Comparison of ENCODE assay signal across 31 mouse cellular contexts in genomic region chr8:95592131-95592780, GRCm38 (mm10). TPM values are rescaled to one million over a fixed set of nuclear protein-coding genes. Genes with fewer than 3 reads are reported as not detected.
DNase-seq lines count a peak whose midpoint lies in the region; ATAC-seq and TF ChIP-seq lines count a peak whose summit lies in the region.
"Had no signal": no experiment of that assay in that cellular context is flagged by ENCODE, and none has a peak within 500 bp of the region (broad histone marks: within the 10 kb centered on the region; RNA-seq: fewer than 3 reads in every experiment).

No protein-coding gene starts in this region.

- intact Hi-C loops in left cerebral cortex, postnatal 25 days (cut with DNase I), result loop anchor here (10.0 kb wide), 1 partner anchor 243 kb away; no protein-coding TSS in a partner anchor

- 77% methylated on average over 12 of the region's 12 CpGs for WGBS in heart, embryonic 12.5 days
- 12% methylated on average over 12 of the region's 12 CpGs for WGBS in bone marrow, adult 2 months
- WGBS in liver, embryonic 16.5 days (ENCODE audit: insufficient replicate concordance), result 26% methylated on average over 12 of the region's 12 CpGs
- 89% methylated on average over 12 of the region's 12 CpGs for WGBS in midbrain, embryonic 13.5 days

- H3K4me2 ChIP-seq in heart, embryonic 12.5 days, result no peak overlapping the region
- peak overlapping the region; percentile 28 for H3K4me2 ChIP-seq in liver, embryonic 16.5 days (ENCODE audit: low read depth, low read length)
- no peak overlapping the region for H3K4me2 ChIP-seq in midbrain, embryonic 13.5 days (replicated peaks)
- H3K4me2 ChIP-seq: heart, embryonic 13.5 days; kidney, embryonic 15.5 days; lung, embryonic 14.5 days; midbrain, embryonic 12.5 days; neural tube, embryonic 13.5 days; stomach, embryonic 15.5 days had no signal

- H3K27me3 ChIP-seq in heart, embryonic 12.5 days (replicated peaks), result no peaks in the 10 kb centered on the region
- H3K27me3 ChIP-seq in liver, embryonic 16.5 days (ENCODE audit: control insufficient read depth, insufficient read depth, low read depth, low read length), result no peaks in the 10 kb centered on the region
- H3K27me3 ChIP-seq in midbrain, embryonic 13.5 days, result no peaks in the 10 kb centered on the region
- H3K27me3 ChIP-seq: CH12.LX; heart, embryonic 13.5 days; kidney, embryonic 15.5 days; neural tube, embryonic 13.5 days; stomach, embryonic 15.5 days had no signal

- no peak overlapping the region for H3K4me3 ChIP-seq in heart, embryonic 12.5 days
- no peak overlapping the region for H3K4me3 ChIP-seq in bone marrow, adult 2 months (replicated peaks; ENCODE audit: control insufficient read depth, low read depth, low read length)
- no peak overlapping the region for H3K4me3 ChIP-seq in liver, embryonic 16.5 days (ENCODE audit: low read depth, low read length)
- no peak overlapping the region for H3K4me3 ChIP-seq in midbrain, embryonic 13.5 days (replicated peaks)
- H3K4me3 ChIP-seq: embryonic facial prominence, embryonic 10.5 days; heart, embryonic 13.5 days; kidney, embryonic 15.5 days; midbrain, embryonic 12.5 days; neural tube, embryonic 13.5 days; stomach, embryonic 15.5 days had no signal

- peaks cover 21% of the 10 kb centered on the region for H3K4me1 ChIP-seq in heart, embryonic 12.5 days (replicated peaks)
- peaks cover 4% of the 10 kb centered on the region; the same call in 1 of the 2 replicates for H3K4me1 ChIP-seq in bone marrow, adult 2 months (ENCODE audit: control insufficient read depth, insufficient read depth, low read length)
- peaks cover 24% of the 10 kb centered on the region for H3K4me1 ChIP-seq in liver, embryonic 16.5 days (ENCODE audit: control insufficient read depth, low read depth, low read length)
- 0 out of 2 replicates have a peak, but pooled peaks cover 5% of the 10 kb centered on the region for H3K4me1 ChIP-seq in midbrain, embryonic 13.5 days (replicated peaks)
- H3K4me1 ChIP-seq: kidney, embryonic 15.5 days; midbrain, embryonic 12.5 days; stomach, embryonic 15.5 days had no signal

- TF ChIP-seq POLR2A in bone marrow, adult 2 months (IDR thresholded peaks at IDR 0.05; ENCODE audit: borderline replicate concordance, control insufficient read depth, low read depth, low read length), result no peak

- peaks cover 4% of the 10 kb centered on the region; the same call in 1 of the 2 replicates for H3K9me3 ChIP-seq in heart, embryonic 12.5 days (replicated peaks)
- H3K9me3 ChIP-seq in liver, embryonic 16.5 days (replicated peaks; ENCODE audit: control insufficient read depth, low read length), result no peaks in the 10 kb centered on the region
- no peaks in the 10 kb centered on the region for H3K9me3 ChIP-seq in midbrain, embryonic 13.5 days
- H3K9me3 ChIP-seq: embryonic facial prominence, embryonic 10.5 days; kidney, embryonic 15.5 days; midbrain, embryonic 12.5 days; neural tube, embryonic 13.5 days; stomach, embryonic 15.5 days had no signal

- ATAC-seq in heart, embryonic 12.5 days (ENCODE audit: insufficient number of reproducible peaks, low FRiP score), result peak; percentile 71; the same call in 1 of the 2 replicates
- peak; percentile 36 to 37; a peak in 1 of 4 replicates for ATAC-seq in hematopoietic stem cell, adult 5-6 weeks (replicated peaks in 1 of 2; ENCODE audit: insufficient read depth in 1 of 2, low FRiP score in 2 of 2, low TSS enrichment in 1 of 2, low read depth in 1 of 2, poor library complexity in 2 of 2, severe bottlenecking in 2 of 2)
- peak; percentile 91 for ATAC-seq in liver, embryonic 16.5 days (ENCODE audit: low read depth)
- no peak for ATAC-seq in midbrain, embryonic 13.5 days
- ATAC-seq: forebrain, embryonic 16.5 days; hindbrain, postnatal 0 days; intestine, postnatal 0 days had no signal

- no peak overlapping the region for H3K27ac ChIP-seq in heart, embryonic 12.5 days (ENCODE audit: poor library complexity, severe bottlenecking)
- peak overlapping the region; percentile 68 for H3K27ac ChIP-seq in bone marrow, adult 2 months (ENCODE audit: control insufficient read depth, insufficient read depth, low read depth, low read length, poor library complexity)
- H3K27ac ChIP-seq in liver, embryonic 16.5 days (ENCODE audit: low read length), result peak overlapping the region; percentile 87
- no peak overlapping the region for H3K27ac ChIP-seq in midbrain, embryonic 13.5 days
- H3K27ac ChIP-seq: embryonic facial prominence, embryonic 10.5 days; heart, embryonic 13.5 days; hindbrain, postnatal 0 days; kidney, embryonic 15.5 days; midbrain, embryonic 12.5 days; neural tube, embryonic 13.5 days; stomach, embryonic 15.5 days had no signal

- no peak for DNase-seq in heart, adult 9 months (ENCODE audit: low spot score in 2 of 2)
- DNase-seq in left cerebral cortex, postnatal 25 days (ENCODE audit: low spot score in 2 of 2), result no peak
- no peak for DNase-seq in testis, postnatal 14 days (ENCODE audit: low spot score)
- DNase-seq: cerebellum, adult 2 months; gastrocnemius, postnatal 36 days; heart, postnatal 36 days; kidney, postnatal 4 days; lung, embryonic 14.5 days; lung, postnatal 4 days; thymus, adult 2 months had no signal

- TF ChIP-seq CTCF in bone marrow, adult 2 months (IDR thresholded peaks at IDR 0.05; ENCODE audit: control insufficient read depth, insufficient read depth, low read length), result no peak

- no peaks in the 10 kb centered on the region for H3K36me3 ChIP-seq in heart, embryonic 12.5 days
- no peaks in the 10 kb centered on the region for H3K36me3 ChIP-seq in liver, embryonic 16.5 days (ENCODE audit: control insufficient read depth, insufficient read depth)
- H3K36me3 ChIP-seq in midbrain, embryonic 13.5 days, result no peaks in the 10 kb centered on the region
- H3K36me3 ChIP-seq: embryonic facial prominence, embryonic 10.5 days; heart, embryonic 13.5 days; kidney, embryonic 15.5 days; midbrain, embryonic 12.5 days; neural tube, embryonic 13.5 days; stomach, embryonic 15.5 days had no signal

- no peak overlapping the region for H3K9ac ChIP-seq in heart, embryonic 12.5 days
- H3K9ac ChIP-seq in liver, embryonic 16.5 days (ENCODE audit: low read depth, low read length), result peak overlapping the region; percentile 29; the same call in 1 of the 2 replicates
- H3K9ac ChIP-seq in midbrain, embryonic 13.5 days (replicated peaks), result no peak overlapping the region
- H3K9ac ChIP-seq: heart, embryonic 13.5 days; kidney, embryonic 15.5 days; lung, embryonic 14.5 days; midbrain, embryonic 12.5 days; neural tube, embryonic 13.5 days; stomach, embryonic 15.5 days had no signal

RNA-seq across cellular contexts. Expression of gene Prss54, which starts 16.1 kb away (rescaled TPM):
- polyA plus RNA-seq in heart, embryonic 12.5 days (2016; fragmentation: Nextera tagmentation; extraction: Ambion mirVana), result not detected in 2 replicates
- not detected in 2 replicates for polyA plus RNA-seq in bone marrow, adult 2 months (2011; ENCODE audit: insufficient read depth, insufficient read length, low replicate concordance, missing spikeins)
- total RNA-seq in hematopoietic stem cell, adult 5-6 weeks (2017), result not detected in 2 replicates
- not detected in 2 replicates for polyA plus RNA-seq in liver, embryonic 16.5 days (2015; fragmentation: Nextera tagmentation; extraction: Ambion mirVana)
- not detected in 2 replicates for polyA plus RNA-seq in midbrain, embryonic 13.5 days (2015; fragmentation: Nextera tagmentation; extraction: Ambion mirVana)
- not detected for total RNA-seq in left cerebral cortex, postnatal 25 days (2021)
- total RNA-seq: adrenal gland, adult 18-20 months; CH12.LX; gastrocnemius, postnatal 36 days; heart, postnatal 36 days; hindbrain, postnatal 0 days; layer of hippocampus, postnatal 10 days; left cerebral cortex, adult 8-10 months had no signal
- polyA plus RNA-seq: brain, embryonic 14.5 days; cerebellum, adult 2 months; embryonic facial prominence, embryonic 10.5 days; forebrain, embryonic 16.5 days; heart, embryonic 13.5 days; hindbrain, postnatal 0 days; intestine, postnatal 0 days; kidney, embryonic 15.5 days; limb, embryonic 11.5 days; lung, embryonic 14.5 days; midbrain, embryonic 12.5 days; neural tube, embryonic 13.5 days; small intestine, adult 2 months; stomach, embryonic 15.5 days had no signal

RNA-seq across cellular contexts. Expression of gene Gins3, which starts 41.0 kb away (rescaled TPM):
- polyA plus RNA-seq in heart, embryonic 12.5 days (2016; fragmentation: Nextera tagmentation; extraction: Ambion mirVana), result 18.2 and 19.0 TPM in 2 replicates
- polyA plus RNA-seq in bone marrow, adult 2 months (2011; ENCODE audit: insufficient read depth, insufficient read length, low replicate concordance, missing spikeins), result 10.9 and 14.8 TPM in 2 replicates
- total RNA-seq in hematopoietic stem cell, adult 5-6 weeks (2017), result 16.3 and 22.9 TPM in 2 replicates
- 7.8 and 7.9 TPM in 2 replicates for polyA plus RNA-seq in liver, embryonic 16.5 days (2015; fragmentation: Nextera tagmentation; extraction: Ambion mirVana)
- 10.6 and 12.9 TPM in 2 replicates for polyA plus RNA-seq in midbrain, embryonic 13.5 days (2015; fragmentation: Nextera tagmentation; extraction: Ambion mirVana)
- 1 to 10 TPM; 1.6 to 2.2 TPM for total RNA-seq in left cerebral cortex, postnatal 25 days (2021)

RNA-seq across cellular contexts. Expression of gene Ccdc113, which starts 58.4 kb away (rescaled TPM):
- polyA plus RNA-seq in heart, embryonic 12.5 days (2016; fragmentation: Nextera tagmentation; extraction: Ambion mirVana), result 3.2 and 3.7 TPM in 2 replicates
- not detected in 2 replicates for polyA plus RNA-seq in bone marrow, adult 2 months (2011; ENCODE audit: insufficient read depth, insufficient read length, low replicate concordance, missing spikeins)
- not detected in 2 replicates for total RNA-seq in hematopoietic stem cell, adult 5-6 weeks (2017)
- polyA plus RNA-seq in liver, embryonic 16.5 days (2015; fragmentation: Nextera tagmentation; extraction: Ambion mirVana), result not detected in 2 replicates
- polyA plus RNA-seq in midbrain, embryonic 13.5 days (2015; fragmentation: Nextera tagmentation; extraction: Ambion mirVana), result 0.57 and 0.93 TPM in 2 replicates
- 1 to 10 TPM; 2.0 to 2.2 TPM for total RNA-seq in left cerebral cortex, postnatal 25 days (2021)
- total RNA-seq: CH12.LX; gastrocnemius, postnatal 36 days; heart, postnatal 36 days had no signal
- polyA plus RNA-seq: limb, embryonic 11.5 days; small intestine, adult 2 months had no signal

Comparison
In these comparisons a context has a peak if more than half of its experiments do, and no peak if none do; other contexts are left out.
1. H3K27ac ChIP-seq: peak in bone marrow, adult 2 months (single experiment) and liver, embryonic 16.5 days (single experiment); none in heart, embryonic 12.5 days (single experiment) and midbrain, embryonic 13.5 days (single experiment).